9 mouse cellular contexts compared by ENCODE assay signal in genomic region chr9:118924554-118925085, GRCm38 (mm10). TPM values are rescaled to one million over a fixed set of nuclear protein-coding genes. Genes with fewer than 3 reads are reported as not detected.
DNase-seq lines count a peak whose midpoint lies in the region; ATAC-seq and TF ChIP-seq lines count a peak whose summit lies in the region.
"Had no signal": no experiment of that assay in that cellular context is flagged by ENCODE, and none has a peak within 500 bp of the region (broad histone marks: within the 10 kb centered on the region; RNA-seq: fewer than 3 reads in every experiment).

No protein-coding gene starts in this region.

- peak overlapping the region; percentile 48; the same call in 1 of the 2 replicates for H3K9ac ChIP-seq in ES-E14 (ENCODE audit: insufficient read depth, low read depth, low read length, poor library complexity, severe bottlenecking)
- no peak overlapping the region for H3K9ac ChIP-seq in forebrain, postnatal 0 days
- peak overlapping the region; percentile 67 for H3K9ac ChIP-seq in liver, postnatal 0 days (replicated peaks)

- no peak for ATAC-seq in forebrain, postnatal 0 days
- ATAC-seq in liver, postnatal 0 days: peak; percentile 0; the same call in 1 of the 2 replicates

- no peaks in the 10 kb centered on the region for H3K9me3 ChIP-seq in heart, embryonic 10.5 days
- H3K9me3 ChIP-seq in ES-E14 (ENCODE audit: control insufficient read depth, insufficient read depth, low read depth, low read length): no peaks in the 10 kb centered on the region
- H3K9me3 ChIP-seq in forebrain, postnatal 0 days (ENCODE audit: low read length): no peaks in the 10 kb centered on the region
- no peaks in the 10 kb centered on the region for H3K9me3 ChIP-seq in liver, postnatal 0 days (ENCODE audit: low read length)

- H3K4me2 ChIP-seq in forebrain, postnatal 0 days (ENCODE audit: low read depth): peak overlapping the region; percentile 90
- H3K4me2 ChIP-seq in liver, postnatal 0 days (ENCODE audit: low read depth, low read length): peak overlapping the region; percentile 98

- DNase-seq in heart, embryonic 10.5 days (ENCODE audit: low spot score): no peak
- no peak for DNase-seq in heart, postnatal 36 days
- DNase-seq in ES-E14 (ENCODE audit: low read depth, low spot score): no peak
- DNase-seq in forebrain, postnatal 0 days: no peak
- no peak for DNase-seq in liver, postnatal 0 days
- DNase-seq in urinary bladder, postnatal 10 days (ENCODE audit: low spot score): no peak
- DNase-seq in embryo, embryonic 10.5 days (ENCODE audit: low spot score): no peak
- no peak for DNase-seq in frontal cortex, postnatal 14 days (ENCODE audit: low spot score in 2 of 2)

- in situ Hi-C loops in ES-E14 (cut with MboI; ENCODE audit: low sequenced_read_pairs in 2 of 2, unreplicated experiment in 2 of 2): loop anchor here in 1 of 2 experiments (25.0 kb wide), 1 partner anchor 337 kb away; no protein-coding TSS in a partner anchor

- peaks cover 51% of the 10 kb centered on the region for H3K4me1 ChIP-seq in heart, embryonic 10.5 days
- H3K4me1 ChIP-seq in ES-E14 (ENCODE audit: control insufficient read depth in 2 of 2, insufficient read depth in 2 of 2, low read length in 2 of 2, poor library complexity in 1 of 2): peaks cover 0 to 9% of the 10 kb centered on the region in 2 experiments; a peak in 1 of 4 replicates
- peaks cover 17% of the 10 kb centered on the region for H3K4me1 ChIP-seq in forebrain, postnatal 0 days (ENCODE audit: insufficient read depth)
- H3K4me1 ChIP-seq in liver, postnatal 0 days (ENCODE audit: insufficient read depth): peaks cover 23% of the 10 kb centered on the region

- no peaks in the 10 kb centered on the region for H3K36me3 ChIP-seq in heart, embryonic 10.5 days
- H3K36me3 ChIP-seq in ES-E14 (ENCODE audit: control insufficient read depth, insufficient read depth, low read length, poor library complexity, severe bottlenecking): no peaks in the 10 kb centered on the region
- no peaks in the 10 kb centered on the region for H3K36me3 ChIP-seq in forebrain, postnatal 0 days (ENCODE audit: insufficient read depth)
- H3K36me3 ChIP-seq in liver, postnatal 0 days (replicated peaks; ENCODE audit: insufficient read depth, low read length): no peaks in the 10 kb centered on the region

- H3K27ac ChIP-seq in heart, embryonic 10.5 days: peak overlapping the region; percentile 95
- H3K27ac ChIP-seq in ES-E14 (ENCODE audit: insufficient read depth, low read depth, low read length, poor library complexity, severe bottlenecking): no peak overlapping the region
- no peak overlapping the region for H3K27ac ChIP-seq in forebrain, postnatal 0 days (ENCODE audit: low read depth, low read length)
- H3K27ac ChIP-seq in liver, postnatal 0 days (ENCODE audit: low read depth): no peak overlapping the region

- TF ChIP-seq EP300 in liver, postnatal 0 days (IDR thresholded peaks at IDR 0.05; ENCODE audit: low read depth): no peak

- intact Hi-C loops in heart, postnatal 36 days (cut with DNase I): loop anchor here (5.0 to 10.0 kb wide), 2 partner anchors 58 to 420 kb away; partner anchors contain the start of gene Myd88

- peak overlapping the region; percentile 81 for H3K4me3 ChIP-seq in heart, embryonic 10.5 days
- H3K4me3 ChIP-seq in ES-E14 (ENCODE audit: insufficient read depth in 1 of 2, low read depth in 1 of 2, low read length in 2 of 2, poor library complexity in 1 of 2, severe bottlenecking in 1 of 2): peak overlapping the region; percentile 71 to 92
- peak overlapping the region; percentile 79 for H3K4me3 ChIP-seq in forebrain, postnatal 0 days (ENCODE audit: low read depth, low read length)
- H3K4me3 ChIP-seq in liver, postnatal 0 days (ENCODE audit: low read depth, low read length): peak overlapping the region; percentile 85

- no peak for TF ChIP-seq CTCF in forebrain, postnatal 0 days (IDR thresholded peaks at IDR 0.05; ENCODE audit: low read depth)
- TF ChIP-seq CTCF in liver, postnatal 0 days (IDR thresholded peaks at IDR 0.05; ENCODE audit: low read depth): no peak

- 10% methylated on average over 16 of the region's 16 CpGs for WGBS in heart, embryonic 10.5 days
- WGBS in forebrain, postnatal 0 days: 18% methylated on average over 16 of the region's 16 CpGs
- 27% methylated on average over 15 of the region's 16 CpGs for WGBS in liver, postnatal 0 days (ENCODE audit: insufficient replicate concordance)

- H3K27me3 ChIP-seq in heart, embryonic 10.5 days (ENCODE audit: insufficient read depth, poor library complexity, severe bottlenecking): peaks cover 6% of the 10 kb centered on the region; the same call in 1 of the 2 replicates
- H3K27me3 ChIP-seq in forebrain, postnatal 0 days (ENCODE audit: insufficient read depth, low read length): no peaks in the 10 kb centered on the region
- no peaks in the 10 kb centered on the region for H3K27me3 ChIP-seq in liver, postnatal 0 days (ENCODE audit: insufficient read depth, low read length)

TF ChIP-seq in ES-E14, 5 proteins besides CTCF, POLR2A, EP300 and RAD21:
- TF ChIP-seq CHD2 (IDR thresholded peaks at IDR 0.05; ENCODE audit: low read depth, low read length) (no peak), HCFC1 (IDR thresholded peaks at IDR 0.05; ENCODE audit: borderline replicate concordance, insufficient read depth, low read length) (no peak), ZC3H11A (IDR thresholded peaks at IDR 0.05; ENCODE audit: borderline replicate concordance, low read depth, low read length) (no peak), MAFK (IDR thresholded peaks at IDR 0.05; ENCODE audit: insufficient read depth, low read depth, low read length) (no peak), ZNF384 (IDR thresholded peaks at IDR 0.05; ENCODE audit: low read depth, low read length) (no peak)

RNA-seq across cellular contexts. Expression of gene Ctdspl, which starts 1.6 kb away (rescaled TPM):
- 8.8 and 10.2 TPM in 2 replicates for polyA plus RNA-seq in heart, embryonic 10.5 days (2016; fragmentation: Nextera tagmentation; extraction: Ambion mirVana)
- total RNA-seq in heart, postnatal 36 days (2021): 10 to 100 TPM; 11.2 to 11.3 TPM
- 2.9 and 3.3 TPM in 2 replicates for total RNA-seq in ES-E14 (2012; rRNA removed)
- 7.8 and 7.9 TPM in 2 replicates for total RNA-seq in forebrain, postnatal 0 days (2014; rRNA removed)
- polyA plus RNA-seq in forebrain, postnatal 0 days (2015; fragmentation: Nextera tagmentation; extraction: Ambion mirVana): 1.9 and 4.6 TPM in 2 replicates
- polyA plus RNA-seq in liver, postnatal 0 days (2015; fragmentation: Nextera tagmentation; extraction: Ambion mirVana): 2.2 and 2.4 TPM in 2 replicates
- total RNA-seq: monocyte, adult 5-6 weeks had no signal
